Mouse (Mus musculus) stomach, embryonic 14.5 days (tissue): ENCODE data around the gene Gadd45gip1. TPM values are rescaled to one million over a fixed set of nuclear protein-coding genes. Genes with fewer than 3 reads are reported as not detected.

ENCODE experiments used
- ATAC-seq: fragments of 200-750 bp; cut with Nextera tagmentation; 2 replicates; pipeline ENCODE4 v1.8.0; 2017; ENCODE audit warnings: low read depth, moderate TSS enrichment; ENCODE audit not compliant: insufficient number of reproducible peaks, insufficient read depth, low FRiP score
- H3K27ac ChIP-seq: fragments of 300-500 bp; sonication (generic); 2 replicates; pipeline ENCODE4 v1.5.1; 2014; ENCODE audit warnings: mild to moderate bottlenecking, low read length, moderate library complexity, mixed read lengths
- H3K27me3 ChIP-seq: fragments of 300-500 bp; sonication (generic); 2 replicates; pipeline ENCODE4 v1.6.1; 2014; ENCODE audit warnings: low read length, control low read depth, mixed read lengths; ENCODE audit not compliant: control insufficient read depth, insufficient read depth
- H3K36me3 ChIP-seq: fragments of 300-500 bp; sonication (generic); 2 replicates; pipeline ENCODE4 v1.6.1; 2014; ENCODE audit warnings: mild to moderate bottlenecking, control low read depth, low read length, moderate library complexity, mixed read lengths; ENCODE audit not compliant: control insufficient read depth, insufficient read depth
- H3K4me1 ChIP-seq: fragments of 300-500 bp; sonication (generic); 2 replicates; pipeline ENCODE4 v1.6.1; 2014; ENCODE audit warnings: low read length, control low read depth, mixed read lengths; ENCODE audit not compliant: control insufficient read depth, insufficient read depth
- H3K4me2 ChIP-seq: fragments of 300-500 bp; sonication (generic); replicated peaks from 2 replicates; pipeline ENCODE4 v1.6.1; 2014; ENCODE audit warnings: low read depth, low read length, control low read depth
- H3K4me3 ChIP-seq: fragments of 300-500 bp; sonication (generic); 2 replicates; pipeline ENCODE4 v1.5.1; 2014; ENCODE audit warnings: low read depth, low read length, control low read depth
- H3K9ac ChIP-seq: fragments of 300-500 bp; sonication (generic); replicated peaks from 2 replicates; pipeline ENCODE4 v1.6.1; 2014; ENCODE audit warnings: low read depth, mild to moderate bottlenecking, control low read depth, low read length, moderate library complexity, mixed read lengths
- H3K9me3 ChIP-seq: fragments of 300-500 bp; sonication (generic); 2 replicates; pipeline ENCODE4 v1.6.1; 2016; ENCODE audit warnings: low read depth, low read length, control low read depth; ENCODE audit not compliant: control insufficient read depth
- WGBS: fragments of 180-500 bp; shearing (Covaris S2); extraction: QIAGEN DNeasy Blood & Tissue Kit; methylation state at CpG from one replicate; pipeline ENCODE4 v1.1.7; 2014; 5-methylcytosine and 5-hydroxymethylcytosine counted together
- polyA plus RNA-seq: library from polyadenylated mRNA; unstranded; fragments of >200 nt; fragmentation: Nextera tagmentation; extraction: Ambion mirVana; gene quantifications from 2 replicates; pipeline ENCODE4 v1.2.1, GENCODE M21; 2014

Gadd45gip1 gene
- polyA plus RNA-seq, 1 experiment from 2014 or later: 50.5 TPM

GRCm38 (mm10) chr8:84799136-84799931, 32.0 kb upstream of the Gadd45gip1 start:
- peaks cover 23% of the 10 kb centered on the region; the same call in 1 of the 2 replicates for H3K4me1 ChIP-seq
- H3K9me3 ChIP-seq: no peaks in the 10 kb centered on the region
- H3K9ac ChIP-seq: peak overlapping the region; percentile 97
- peaks cover 12% of the 10 kb centered on the region for H3K36me3 ChIP-seq
- H3K4me3 ChIP-seq: peak overlapping the region; percentile 61
- H3K27ac ChIP-seq: peak overlapping the region; percentile 27
- ATAC-seq: peak; percentile 4; the same call in 1 of the 2 replicates
- peak overlapping the region; percentile 83 for H3K4me2 ChIP-seq
- H3K27me3 ChIP-seq: peaks cover 12% of the 10 kb centered on the region; the same call in 1 of the 2 replicates
- under 1% methylated on average over 79 of the region's 108 CpGs for WGBS

- peak within 1 kb of the TSS; percentile 27 for H3K27ac ChIP-seq
- no peaks in the 10 kb centered on the region for H3K9me3 ChIP-seq
- WGBS: 1% methylated on average over 59 of the region's 125 CpGs
- H3K36me3 ChIP-seq: peaks cover 12% of the 10 kb centered on the region
- ATAC-seq: peak; percentile 43; the same call in 1 of the 2 replicates
- peaks cover 15% of the 10 kb centered on the region for H3K27me3 ChIP-seq
- H3K9ac ChIP-seq: peak within 1 kb of the TSS; percentile 97
- peaks cover 15% of the 10 kb centered on the region; the same call in 1 of the 2 replicates for H3K4me1 ChIP-seq
- H3K4me3 ChIP-seq: peak within 1 kb of the TSS; percentile 61
- peak within 1 kb of the TSS; percentile 83 for H3K4me2 ChIP-seq
Measured at GRCm38 (mm10) chr8:84799999-84800831, 31.1 kb upstream of the Gadd45gip1 start, which contains the start of gene Nfix. Gene Nfix, minus strand, starts transcription at chr8:84800344.

- H3K4me1 ChIP-seq: no peaks in the 10 kb centered on the region
- H3K36me3 ChIP-seq: no peaks in the 10 kb centered on the region
- no peak overlapping the region for H3K27ac ChIP-seq
- H3K4me2 ChIP-seq: no peak overlapping the region
- no peak overlapping the region for H3K4me3 ChIP-seq
- no peak for ATAC-seq
- 92% methylated on average over 5 of the region's 5 CpGs for WGBS
- H3K9ac ChIP-seq: no peak overlapping the region
- peaks cover 9% of the 10 kb centered on the region; the same call in 1 of the 2 replicates for H3K27me3 ChIP-seq
- no peaks in the 10 kb centered on the region for H3K9me3 ChIP-seq
Measured at GRCm38 (mm10) chr8:84806031-84806430, 25.3 kb upstream of the Gadd45gip1 start.

GRCm38 (mm10) chr8:84809109-84809940, 22.0 kb upstream of the Gadd45gip1 start:
- 57% methylated on average over 12 of the region's 12 CpGs for WGBS
- Histone ChIP-seq H3K36me3 (no peaks in the 10 kb centered on the region), H3K9me3 (no peaks in the 10 kb centered on the region), H3K4me3 (no peak overlapping the region), H3K9ac (no peak overlapping the region), H3K27me3 (peaks cover 13% of the 10 kb centered on the region; the same call in 1 of the 2 replicates), H3K4me1 (no peaks in the 10 kb centered on the region), H3K27ac (no peak overlapping the region), H3K4me2 (no peak overlapping the region)
- ATAC-seq: no peak

- no peaks in the 10 kb centered on the region for H3K9me3 ChIP-seq
- no peaks in the 10 kb centered on the region for H3K4me1 ChIP-seq
- ATAC-seq: no peak
- no peak overlapping the region for H3K4me3 ChIP-seq
- H3K27ac ChIP-seq: no peak overlapping the region
- no peak overlapping the region for H3K9ac ChIP-seq
- 77% methylated on average over 5 of the region's 5 CpGs for WGBS
- H3K4me2 ChIP-seq: no peak overlapping the region
- no peaks in the 10 kb centered on the region for H3K36me3 ChIP-seq
- H3K27me3 ChIP-seq: peaks cover 12% of the 10 kb centered on the region; the same call in 1 of the 2 replicates
Measured at GRCm38 (mm10) chr8:84809941-84810280, 21.4 kb upstream of the Gadd45gip1 start.

GRCm38 (mm10) chr8:84810896-84811295, 20.4 kb upstream of the Gadd45gip1 start:
- no peaks in the 10 kb centered on the region for H3K36me3 ChIP-seq
- H3K4me1 ChIP-seq: no peaks in the 10 kb centered on the region
- H3K4me3 ChIP-seq: peak overlapping the region; percentile 24
- no peak overlapping the region for H3K27ac ChIP-seq
- H3K4me2 ChIP-seq: peak overlapping the region; percentile 50
- H3K9ac ChIP-seq: no peak overlapping the region
- 0 out of 2 replicates have a peak, but pooled peaks cover 8% of the 10 kb centered on the region for H3K27me3 ChIP-seq
- WGBS: under 1% methylated on average over 32 of the region's 32 CpGs
- no peaks in the 10 kb centered on the region for H3K9me3 ChIP-seq
- ATAC-seq: peak; percentile 84

- Histone ChIP-seq H3K4me1 (no peaks in the 10 kb centered on the region), H3K9me3 (no peaks in the 10 kb centered on the region), H3K27ac (no peak overlapping the region), H3K4me3 (peak overlapping the region; percentile 24), H3K36me3 (no peaks in the 10 kb centered on the region), H3K9ac (no peak overlapping the region), H3K4me2 (peak overlapping the region; percentile 50), H3K27me3 (0 out of 2 replicates have a peak, but pooled peaks cover 8% of the 10 kb centered on the region)
- ATAC-seq: no peak
- 23% methylated on average over 10 of the region's 10 CpGs for WGBS
Measured at GRCm38 (mm10) chr8:84811303-84811702, 20.0 kb upstream of the Gadd45gip1 start.
